Mouse (Mus musculus) megakaryocyte, embryonic 14.5 days (primary cell): ENCODE results near the gene Lnx2.

Source experiments
- FLI1 ChIP-seq: IDR thresholded peaks from 2 replicates; pipeline ENCODE4 v1.6.1; 2012; ENCODE audit warnings: low read length, inconsistent platforms, mixed read lengths
- GATA1 ChIP-seq: IDR thresholded peaks from 3 replicates; pipeline ENCODE4 v1.6.1; 2012; ENCODE audit warnings: mixed read lengths, low read length, inconsistent platforms, borderline replicate concordance

- no peak for TF ChIP-seq FLI1
- TF ChIP-seq GATA1: no peak
Observed at GRCm38 (mm10) chr5:147003303-147003702, 73.1 kb downstream of the Lnx2 start.
